Mouse (Mus musculus) skeletal muscle tissue, postnatal 0 days (tissue): ENCODE results near the gene Olfr202. TPM values are rescaled to one million over a fixed set of nuclear protein-coding genes. Genes with fewer than 3 reads are reported as not detected.

Source experiments
- polyA plus RNA-seq: library from polyadenylated mRNA; unstranded; fragments of >200 nt; fragmentation: Nextera tagmentation; extraction: Ambion mirVana; gene quantifications from 2 replicates; pipeline ENCODE4 v1.2.1, GENCODE M21; 2015

The Olfr202 gene
- not detected in 2 replicates for polyA plus RNA-seq

DNA sequence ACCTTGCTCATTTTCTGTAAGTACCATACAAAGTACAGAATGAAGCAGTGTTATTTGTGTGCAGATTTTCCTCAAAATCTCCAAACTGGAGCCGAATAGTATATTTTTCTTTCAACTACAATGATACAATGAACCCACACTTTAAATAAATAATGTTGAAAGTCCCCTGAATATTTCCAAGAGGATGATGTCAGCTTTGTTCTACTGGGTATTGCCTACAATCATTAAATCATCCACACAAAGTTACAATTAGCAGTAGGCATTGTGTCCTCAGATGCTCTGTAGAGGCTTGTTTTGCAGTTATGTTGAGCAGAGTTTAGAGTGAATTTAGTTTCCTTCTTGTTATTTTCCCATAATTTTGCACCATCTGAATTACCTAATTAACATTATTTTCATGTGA is at the start of gene Olfr202:
Gene Olfr202 (minus strand): TSS at position 101 of the 400 bp plus-strand sequence.

DNA sequence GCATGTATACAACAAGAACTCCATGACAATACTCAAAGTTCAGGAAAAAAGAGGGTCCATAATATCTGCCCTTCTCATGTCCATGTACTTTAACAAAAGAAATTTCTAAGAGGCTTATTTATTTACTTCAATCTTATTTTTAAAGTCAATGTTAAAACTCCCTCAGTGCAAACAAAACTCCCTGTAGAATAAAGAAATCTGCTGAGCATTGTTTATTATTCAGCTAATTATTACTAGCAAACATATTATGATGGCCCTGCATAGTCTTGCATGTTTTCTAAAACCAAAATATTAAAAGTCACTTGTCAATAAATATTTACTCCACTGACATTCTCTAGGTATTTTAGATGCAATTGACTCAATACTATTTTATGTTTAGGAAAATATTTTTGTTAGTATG is 44.4 kb upstream of the Olfr202 start, which contains the start of gene Olfr205:
Gene Olfr205 (minus strand): TSS at position 101 of the 400 bp plus-strand sequence.

DNA sequence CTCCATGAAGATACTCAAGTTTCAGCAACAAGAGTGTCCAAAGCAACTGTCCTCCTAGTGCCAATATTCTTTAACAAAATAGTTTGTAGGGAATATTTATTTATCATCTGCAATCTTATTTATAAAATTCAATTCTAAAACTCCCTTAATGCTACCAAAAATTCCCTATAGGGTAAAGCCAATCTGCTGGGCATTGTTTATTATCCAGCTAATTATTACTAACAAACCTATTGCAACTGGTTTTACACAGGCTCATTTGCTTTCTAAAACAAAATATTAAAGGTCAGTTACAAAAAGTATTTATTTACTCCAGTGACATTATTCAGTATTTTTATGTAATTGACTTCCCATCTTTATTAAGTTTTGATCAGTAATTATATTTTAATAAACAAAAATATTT is 31.6 kb upstream of the Olfr202 start, which contains the start of gene Olfr204:
Gene Olfr204 (minus strand): TSS at position 101 of the 400 bp plus-strand sequence.

DNA sequence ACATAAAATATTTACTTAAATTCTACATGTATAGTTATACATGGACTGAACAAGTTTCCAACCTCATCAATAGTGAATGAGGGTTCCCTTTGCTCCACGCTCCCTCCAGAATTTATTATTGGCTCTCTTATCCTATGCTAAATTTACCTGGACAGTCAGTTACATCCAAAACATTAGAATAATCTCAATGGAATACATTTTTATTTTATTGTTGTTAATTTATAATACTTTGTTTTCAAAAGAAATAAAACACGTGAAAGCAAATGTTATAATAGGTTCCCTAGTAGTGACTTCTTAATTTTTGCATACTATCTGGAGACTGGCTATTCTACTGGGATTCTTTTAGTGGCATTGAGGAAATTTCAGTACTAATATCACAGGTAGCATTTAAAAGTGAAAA is 12.0 kb upstream of the Olfr202 start, which contains the start of gene Olfr203:
Gene Olfr203 (plus strand): TSS at position 301 of the 400 bp plus-strand sequence.

DNA sequence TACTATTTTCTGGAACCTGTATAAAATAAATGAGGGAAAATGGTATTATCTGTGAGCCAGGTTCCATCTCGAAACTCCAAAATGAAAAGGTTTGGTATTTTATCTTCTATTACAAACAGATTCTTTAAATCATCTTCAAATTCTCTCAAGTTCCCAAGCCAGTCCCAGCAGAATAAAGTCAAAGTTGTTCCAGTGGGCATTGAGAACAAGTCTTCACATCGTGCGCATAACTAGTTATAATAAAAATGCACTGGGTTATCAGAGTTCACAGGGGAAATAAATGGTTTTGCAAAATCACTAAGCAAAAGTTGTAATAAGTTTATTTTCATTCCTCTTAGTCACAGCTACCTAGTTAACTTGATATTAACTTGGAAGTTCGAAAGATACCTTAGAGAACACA is 14.1 kb downstream of the Olfr202 start, which contains the start of gene Olfr201:
Gene Olfr201 (minus strand): TSS at position 101 of the 400 bp plus-strand sequence.

Other genes with a start within 250 kb of the Olfr202 start
- gene Olfr187, start 247.0 kb downstream of the Olfr202 start, polyA plus RNA-seq, result not detected in 2 replicates
- gene Olfr190, start 208.8 kb downstream of the Olfr202 start, polyA plus RNA-seq, result not detected in 2 replicates
- not detected in 2 replicates for gene Olfr191, start 197.0 kb downstream of the Olfr202 start, polyA plus RNA-seq
- not detected in 2 replicates for gene Olfr193, start 174.9 kb downstream of the Olfr202 start, polyA plus RNA-seq
- gene Olfr194, start 165.7 kb downstream of the Olfr202 start, polyA plus RNA-seq, result not detected in 2 replicates
- gene Olfr195, start 139.7 kb downstream of the Olfr202 start, polyA plus RNA-seq, result not detected in 2 replicates
- not detected in 2 replicates for gene Olfr196, start 116.3 kb downstream of the Olfr202 start, polyA plus RNA-seq
- gene Olfr198, start 83.3 kb downstream of the Olfr202 start, polyA plus RNA-seq, result not detected in 2 replicates
- gene Olfr199, start 67.0 kb downstream of the Olfr202 start, polyA plus RNA-seq, result not detected in 2 replicates
- gene Olfr201, start 14.2 kb downstream of the Olfr202 start, polyA plus RNA-seq, result not detected in 2 replicates
- not detected in 2 replicates for gene Olfr203, start 12.1 kb upstream of the Olfr202 start, polyA plus RNA-seq
- not detected in 2 replicates for gene Olfr204, start 31.5 kb upstream of the Olfr202 start, polyA plus RNA-seq
- gene Olfr205, start 44.3 kb upstream of the Olfr202 start, polyA plus RNA-seq, result not detected in 2 replicates
- gene Olfr206, start 62.5 kb upstream of the Olfr202 start, polyA plus RNA-seq, result not detected in 2 replicates
- gene Olfr209, start 77.2 kb upstream of the Olfr202 start, polyA plus RNA-seq, result not detected in 2 replicates
- 0.03 TPM in 1 of 2 replicates, not detected in the other for gene Gabrr3, start 120.5 kb upstream of the Olfr202 start, polyA plus RNA-seq
- gene Riox2, start 185.0 kb upstream of the Olfr202 start, polyA plus RNA-seq, result 12.6 and 13.5 TPM in 2 replicates